Mouse (Mus musculus): ENCODE measurements around the gene Lcn11.
"Not testable (repeated sequence)": the region's sequence is repeated elsewhere in the genome, so short reads cannot be mapped to it uniquely, and the experiment has no call there.

The Lcn11 gene

DNA sequence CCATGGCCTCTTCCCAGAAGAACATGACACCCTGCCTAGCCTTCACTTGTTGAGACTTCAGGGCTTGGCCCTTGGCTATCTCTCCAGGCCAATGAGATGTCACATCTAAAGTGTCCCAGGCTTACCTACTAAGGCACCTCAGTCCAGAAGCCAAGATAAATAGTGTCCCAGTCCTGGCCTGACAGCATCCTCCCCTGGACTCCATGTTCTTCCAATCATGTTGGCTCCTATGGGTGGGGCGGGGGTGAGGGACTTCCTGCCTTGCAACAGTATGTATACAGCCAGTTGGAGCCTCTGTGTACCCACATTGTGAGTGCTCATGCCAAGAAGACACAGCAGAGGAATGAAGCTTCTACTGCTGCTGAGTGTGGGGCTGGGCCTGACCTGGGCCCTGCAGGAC lies at the start of gene Lcn11:
Gene Lcn11, plus strand, starts transcription at position 301 of the 400 bp plus-strand sequence.
- no peak for DNase-seq (ENCODE audit: low spot score in 2 of 2)

DNA sequence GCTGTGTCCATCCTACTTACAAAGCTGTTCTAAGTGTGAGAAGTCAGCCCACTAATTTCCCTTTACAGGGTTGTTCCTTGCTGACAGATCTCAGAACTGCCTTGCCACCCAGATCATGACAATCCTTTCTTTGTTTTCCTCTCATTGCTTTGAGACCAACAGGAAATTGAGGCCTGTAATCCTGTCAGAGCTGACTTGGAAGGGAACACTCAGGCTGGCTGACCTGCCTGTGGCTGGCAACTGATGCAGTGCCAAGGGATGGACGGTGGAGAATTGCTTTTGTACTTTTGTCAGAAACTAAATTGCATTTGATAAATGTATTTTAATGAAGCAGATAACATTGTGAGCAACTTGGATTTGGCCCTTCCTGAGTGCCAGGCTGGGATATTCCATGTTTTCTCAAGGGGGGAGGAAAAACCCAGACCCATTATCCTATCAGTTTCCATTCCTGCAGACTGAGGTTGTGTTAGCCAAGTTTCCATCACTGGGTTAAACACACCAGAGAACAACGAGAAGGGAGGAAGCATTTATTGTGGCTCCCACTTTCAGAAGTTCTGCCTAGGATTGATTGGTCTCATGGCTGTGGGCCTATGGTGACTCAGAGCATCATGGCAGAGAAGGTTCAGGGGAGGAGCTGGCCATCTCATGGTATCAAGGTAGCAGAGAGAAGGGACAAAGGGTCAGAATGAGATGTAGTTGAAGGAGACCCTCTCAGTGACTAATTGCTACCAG lies 43.5 kb upstream of the Lcn11 start:
- no peak for DNase-seq (ENCODE audit: low spot score in 2 of 2)

DNA sequence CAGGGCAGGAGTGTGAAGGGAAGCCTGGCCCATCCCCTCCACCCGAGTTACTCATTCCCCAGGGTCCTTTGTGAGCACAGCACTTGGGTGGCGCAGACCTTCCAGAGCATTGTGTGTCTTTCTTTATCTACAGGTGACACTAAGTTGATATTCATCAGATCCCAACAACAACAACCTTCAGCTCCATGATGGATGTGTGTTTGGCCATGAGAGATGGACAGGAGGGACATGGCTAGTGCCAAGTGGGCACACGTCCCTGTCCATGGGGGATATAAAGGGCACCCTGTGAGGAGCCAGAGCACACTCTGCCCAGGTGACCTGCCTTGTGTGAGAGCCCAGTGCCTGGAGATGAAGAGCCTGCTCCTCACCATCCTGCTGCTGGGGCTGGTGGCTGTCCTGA lies 40.1 kb upstream of the Lcn11 start, which contains the start of gene Obp2b:
Gene Obp2b, plus strand, starts transcription at position 301 of the 400 bp plus-strand sequence.
- DNase-seq (ENCODE audit: low spot score in 2 of 2) = not testable (repeated sequence)

DNA sequence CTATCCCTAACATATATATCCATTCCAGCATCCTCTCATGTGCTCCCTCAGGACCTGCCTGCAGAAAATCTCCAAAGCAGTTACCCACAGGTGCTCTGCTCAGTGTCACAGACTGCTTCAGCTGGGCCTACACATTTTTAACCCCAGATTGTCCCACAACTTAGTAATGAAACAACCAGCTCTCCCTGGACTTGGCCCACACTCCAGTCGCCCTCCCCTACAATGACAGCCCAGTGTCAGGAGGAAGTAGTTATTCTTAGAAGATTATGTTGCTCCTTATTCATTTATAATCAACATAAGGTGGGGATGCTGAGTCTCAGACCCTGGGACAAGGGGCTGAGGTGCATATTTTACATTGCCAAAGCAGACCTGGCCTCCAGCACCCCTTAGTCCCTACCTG lies 35.1 kb upstream of the Lcn11 start:
- no peak for DNase-seq (ENCODE audit: low spot score in 2 of 2)

DNA sequence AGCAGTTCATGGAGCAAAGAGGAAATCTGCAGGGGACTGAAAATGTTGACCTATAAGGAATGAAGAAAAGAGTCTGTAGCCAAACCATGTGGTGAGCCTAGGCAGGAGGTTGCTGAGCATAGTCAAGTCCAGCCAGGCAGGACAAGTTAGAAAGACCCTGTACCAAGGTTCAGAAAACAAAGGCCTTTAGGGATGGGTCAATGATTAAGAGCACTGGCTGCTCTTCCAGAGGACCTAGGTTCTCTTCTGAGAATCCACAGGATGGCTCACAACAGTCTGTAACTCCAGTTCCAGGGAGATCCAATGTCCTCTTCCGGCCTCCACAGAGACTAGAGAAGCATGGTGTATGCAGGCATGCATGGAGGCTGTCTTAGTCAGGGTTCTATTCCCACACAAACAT lies 22.6 kb upstream of the Lcn11 start:
- DNase-seq (ENCODE audit: low spot score in 2 of 2) = no peak

DNA sequence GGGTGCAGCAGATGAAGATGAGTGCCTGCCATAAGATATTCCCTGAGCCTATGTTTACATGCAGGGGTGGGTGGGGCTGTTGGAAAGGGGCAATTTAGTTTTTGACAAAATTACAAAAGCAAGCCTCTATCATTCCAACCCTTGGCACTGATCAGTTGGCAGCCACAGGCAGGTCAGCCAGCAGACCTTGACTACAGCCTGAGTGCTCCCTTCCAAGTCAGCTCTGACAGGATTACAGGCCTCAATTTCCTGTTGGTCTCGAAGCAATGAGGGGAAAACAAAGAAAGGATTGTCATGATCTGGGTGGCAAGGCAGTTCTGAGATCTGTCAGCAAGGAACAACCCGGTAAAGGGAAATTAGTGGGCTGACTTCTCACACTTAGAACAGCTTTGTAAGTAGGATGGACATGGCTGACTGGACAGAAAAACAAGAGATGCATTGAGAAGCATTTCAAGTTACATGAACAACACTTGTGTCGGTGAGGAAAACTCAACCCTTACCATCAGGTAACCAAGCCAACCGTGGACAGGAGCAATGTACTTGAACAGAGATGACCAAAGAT lies 18.7 kb upstream of the Lcn11 start:
- no peak for DNase-seq (ENCODE audit: low spot score in 2 of 2)

DNA sequence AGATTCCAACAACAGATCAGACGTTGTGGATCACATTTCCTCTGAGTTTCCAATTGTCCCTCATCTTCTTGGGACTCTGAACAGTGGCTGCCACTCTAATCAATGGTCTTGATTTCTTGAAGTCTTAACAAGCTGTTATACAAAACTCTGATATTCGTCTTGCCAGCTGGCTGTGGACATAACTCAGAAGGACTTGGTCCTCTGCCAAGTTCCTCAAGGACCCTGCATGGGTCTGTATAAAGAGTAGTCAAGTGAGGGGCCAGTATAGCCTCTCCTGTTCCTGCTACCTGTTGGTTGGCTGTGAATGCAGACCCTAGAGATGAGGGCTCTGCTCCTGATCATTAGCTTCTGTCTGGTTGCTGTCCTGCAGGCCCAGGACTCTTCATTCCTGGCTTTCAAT lies 11.5 kb upstream of the Lcn11 start, which contains the start of gene Lcn3:
Gene Lcn3, plus strand, starts transcription at position 301 of the 400 bp plus-strand sequence.
- no peak for DNase-seq (ENCODE audit: low spot score in 2 of 2)

DNA sequence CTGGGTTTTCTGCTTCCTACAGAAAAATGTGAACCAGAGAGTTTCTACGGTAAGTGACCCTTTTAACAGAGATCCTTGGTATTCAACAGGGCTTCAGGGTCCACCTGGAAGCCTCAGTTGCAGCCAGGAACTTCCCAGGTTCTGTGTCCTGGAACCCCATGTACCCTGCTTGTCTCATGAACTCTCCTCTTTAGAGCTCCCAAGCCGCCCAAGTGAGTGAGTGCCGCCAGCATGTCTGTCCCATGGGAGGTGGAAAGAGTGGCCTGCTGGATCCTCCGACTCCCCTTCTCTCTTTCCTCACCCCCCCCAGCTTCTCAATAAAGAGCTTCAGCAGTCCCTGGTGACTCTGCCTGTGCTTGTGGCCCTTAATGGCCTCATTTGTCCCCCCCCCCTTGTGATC lies 9.1 kb upstream of the Lcn11 start:
- DNase-seq (ENCODE audit: low spot score in 2 of 2) = no peak

DNA sequence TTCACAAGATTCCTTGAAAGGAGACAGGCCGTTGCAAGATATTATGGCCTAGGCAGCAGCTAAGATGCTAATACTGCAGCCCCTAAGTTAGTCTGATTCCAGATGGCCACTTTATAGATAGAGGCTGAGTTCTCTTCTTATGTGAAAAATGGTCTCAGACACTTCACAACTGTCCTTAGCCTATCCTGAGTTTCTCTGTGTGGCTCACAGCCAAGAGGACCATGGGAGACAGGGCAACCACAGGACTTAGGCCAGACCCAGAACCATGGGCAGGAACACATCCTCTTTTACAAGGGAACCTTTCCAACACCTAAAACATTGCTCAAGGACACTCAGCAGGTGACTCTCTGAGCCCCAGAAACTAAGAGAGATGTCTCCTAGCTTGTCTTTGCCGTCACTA lies 3.3 kb upstream of the Lcn11 start:
- no peak for DNase-seq (ENCODE audit: low spot score in 2 of 2)

DNA sequence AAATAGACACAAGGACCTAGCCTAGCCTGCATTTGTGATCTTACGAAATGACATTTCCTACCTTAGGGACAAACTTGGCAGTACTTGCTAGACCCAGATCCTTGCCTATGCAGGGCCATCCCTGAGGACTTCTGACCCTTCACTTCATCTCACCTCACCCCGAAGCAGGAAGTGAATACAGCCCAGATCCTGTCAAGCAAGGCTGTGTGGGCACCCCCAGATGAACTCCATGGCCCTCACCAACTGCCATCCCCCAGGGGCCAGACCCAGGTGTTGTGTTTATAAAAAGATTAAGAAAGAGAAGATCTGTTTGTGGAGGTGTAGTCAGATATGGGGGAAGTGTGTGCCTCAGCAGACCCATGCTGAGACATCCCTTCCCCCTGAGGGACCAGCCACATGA lies 2.2 kb upstream of the Lcn11 start:
- no peak for DNase-seq (ENCODE audit: low spot score in 2 of 2)

DNA sequence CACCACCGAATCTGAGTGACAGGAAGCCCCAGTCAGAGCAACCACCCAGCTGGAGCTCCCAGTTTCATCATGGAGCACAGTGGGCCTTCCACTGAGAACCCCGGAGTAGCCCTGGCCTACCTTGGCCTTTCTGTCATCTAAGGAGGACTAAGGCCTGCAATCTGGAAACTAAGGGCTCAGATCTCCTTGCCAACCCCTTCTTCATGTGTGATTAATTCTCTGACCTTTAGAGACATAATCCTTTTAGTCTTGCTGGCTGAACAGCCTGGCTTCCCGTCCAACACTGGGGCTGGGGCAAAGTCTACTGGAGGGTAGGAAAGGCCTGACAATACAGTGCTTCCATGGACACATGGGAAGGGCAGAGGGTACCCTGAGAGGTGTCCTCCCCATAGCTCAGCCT lies 826 bp upstream of the Lcn11 start:
- no peak for DNase-seq (ENCODE audit: low spot score in 2 of 2)

DNA sequence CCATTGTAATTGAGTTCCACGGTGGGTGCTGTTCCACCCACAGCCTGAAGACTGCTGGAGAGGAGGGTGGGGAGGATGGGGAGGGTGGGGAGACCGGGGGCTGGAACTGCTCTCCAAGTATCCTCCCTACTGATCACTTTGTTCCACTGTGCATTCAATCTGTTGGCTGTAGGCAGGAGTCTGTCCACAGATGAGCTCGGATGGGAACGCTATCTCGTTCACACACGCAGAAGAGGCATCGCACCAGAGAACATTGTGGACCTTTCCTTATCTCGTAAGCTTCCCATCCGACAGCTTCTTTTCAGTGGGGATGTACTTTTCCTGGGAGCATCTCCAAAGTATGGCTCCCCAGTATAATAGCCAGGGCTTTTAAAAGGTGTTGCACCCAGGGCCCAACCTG lies 2.3 kb downstream of the Lcn11 start:
- DNase-seq (ENCODE audit: low spot score in 2 of 2) = no peak

DNA sequence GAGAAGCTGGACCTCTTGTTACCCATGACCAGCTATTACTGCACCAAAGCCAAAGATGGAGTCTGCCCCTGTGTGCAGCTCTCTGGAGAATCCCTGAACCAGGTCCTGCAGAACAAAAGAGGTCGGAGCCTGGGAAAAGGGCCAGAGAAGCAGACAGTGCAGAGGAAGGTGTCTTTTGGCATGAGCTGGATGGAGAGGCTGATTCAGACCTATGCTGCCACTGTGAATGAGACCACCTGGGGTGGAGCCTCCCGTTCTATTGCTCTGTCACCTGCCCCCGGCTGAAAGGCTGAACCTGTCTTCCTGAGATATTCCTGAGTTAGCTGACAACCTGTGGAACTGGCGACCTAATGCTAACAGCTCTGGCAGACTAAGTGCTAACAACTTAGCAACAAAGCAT lies 4.1 kb downstream of the Lcn11 start:
- no peak for DNase-seq (ENCODE audit: low spot score in 2 of 2)

DNA sequence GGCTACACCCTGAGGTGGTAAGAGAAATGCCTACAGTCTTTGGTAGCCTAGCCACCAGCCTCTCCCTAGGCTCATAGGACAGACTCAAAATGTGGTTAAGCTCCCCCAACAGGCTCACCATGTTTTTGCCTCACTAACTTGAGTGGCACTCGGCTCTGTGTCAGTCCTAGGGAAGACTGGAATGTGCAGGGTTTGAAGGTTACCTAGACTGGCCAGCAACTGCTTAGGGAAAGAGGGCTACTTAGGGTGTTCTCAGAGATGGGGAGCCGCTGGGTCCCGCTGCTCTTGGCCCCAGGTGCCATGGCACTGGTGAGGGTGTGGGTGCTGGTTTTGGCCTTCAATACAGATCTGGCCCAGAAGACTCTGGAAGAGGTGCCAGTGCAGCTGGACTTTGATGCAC lies 5.1 kb downstream of the Lcn11 start, which contains the start of gene Gm13539:
Gene Gm13539, plus strand, starts transcription at position 301 of the 400 bp plus-strand sequence.
- no peak for DNase-seq (ENCODE audit: low spot score in 2 of 2)

DNA sequence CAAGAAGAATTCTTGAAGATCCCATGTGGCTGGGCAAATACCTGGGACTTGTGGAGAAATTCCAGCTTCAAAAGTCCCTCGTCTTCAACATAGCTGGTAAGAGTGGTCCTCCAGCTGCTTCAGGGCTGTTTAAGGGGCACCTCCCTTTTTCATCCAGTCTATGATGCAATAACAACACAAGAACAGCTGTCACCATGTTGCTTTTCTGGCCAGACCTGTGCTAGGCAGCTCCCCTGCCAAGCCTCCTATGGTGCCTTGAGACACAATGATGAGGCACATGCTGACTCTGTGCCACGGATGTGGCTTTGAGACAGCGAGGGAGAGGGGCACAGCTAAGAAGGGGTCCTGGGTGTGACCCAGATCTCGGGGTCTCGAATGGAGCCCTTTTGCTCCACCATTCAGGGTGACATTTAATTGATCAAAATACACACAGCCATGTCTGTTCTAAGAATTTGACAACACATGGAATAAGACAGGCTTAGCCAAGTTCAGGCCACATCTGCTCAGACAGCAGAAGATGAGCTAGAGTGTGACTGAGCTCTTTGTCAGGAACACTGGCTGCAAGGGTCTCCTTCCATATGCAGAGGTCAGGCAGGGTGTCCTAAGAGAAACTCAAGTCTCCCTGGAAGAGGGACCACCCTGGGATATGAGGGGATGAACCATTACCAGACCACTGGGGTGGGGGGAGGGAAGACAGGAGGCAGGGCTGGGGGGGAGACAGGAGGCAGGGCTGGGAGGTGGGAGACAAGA lies 8.9 kb downstream of the Lcn11 start:
- no peak for DNase-seq (ENCODE audit: low spot score in 2 of 2)

DNA sequence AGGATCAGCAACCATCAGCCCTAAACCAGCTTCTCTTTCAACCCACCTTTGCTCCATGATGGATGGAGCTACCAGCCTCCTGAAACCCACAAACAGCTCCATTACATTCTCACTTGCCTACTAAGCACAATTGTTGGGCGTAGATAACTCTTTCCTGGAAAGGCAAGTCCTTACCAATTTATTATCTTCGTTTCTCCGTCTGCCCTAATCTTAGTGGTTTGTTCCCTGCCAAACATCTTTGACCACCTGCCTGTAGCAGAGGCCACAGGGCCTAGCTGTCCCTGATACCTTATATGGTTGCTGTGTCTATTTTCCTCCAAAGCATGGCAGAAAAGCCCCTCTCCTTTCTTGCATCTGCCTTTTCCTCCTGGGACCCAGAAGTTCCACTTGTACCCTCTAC lies 12.3 kb downstream of the Lcn11 start:
- no peak for DNase-seq (ENCODE audit: low spot score in 2 of 2)

DNA sequence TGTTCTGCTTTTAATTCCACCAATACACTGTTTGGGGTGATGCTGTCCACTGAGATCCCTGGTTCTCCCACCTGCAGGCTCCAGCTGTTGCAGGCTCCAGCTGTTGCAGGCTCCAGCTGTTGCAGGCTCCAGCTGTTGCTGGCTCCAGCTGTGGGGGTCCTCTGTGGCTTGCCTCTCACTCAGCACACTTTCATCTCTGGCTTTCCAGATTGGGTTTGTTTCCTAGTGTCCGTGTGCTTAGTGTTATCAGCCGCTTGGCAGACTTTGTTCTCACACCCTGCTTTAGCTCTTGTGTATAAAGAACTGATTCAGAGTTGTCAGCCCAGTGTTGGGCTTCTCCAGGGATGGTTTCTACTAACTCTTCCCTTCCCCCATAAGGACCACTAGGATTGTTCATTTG lies 20.8 kb downstream of the Lcn11 start:
- no peak for DNase-seq (ENCODE audit: low spot score in 2 of 2)

DNA sequence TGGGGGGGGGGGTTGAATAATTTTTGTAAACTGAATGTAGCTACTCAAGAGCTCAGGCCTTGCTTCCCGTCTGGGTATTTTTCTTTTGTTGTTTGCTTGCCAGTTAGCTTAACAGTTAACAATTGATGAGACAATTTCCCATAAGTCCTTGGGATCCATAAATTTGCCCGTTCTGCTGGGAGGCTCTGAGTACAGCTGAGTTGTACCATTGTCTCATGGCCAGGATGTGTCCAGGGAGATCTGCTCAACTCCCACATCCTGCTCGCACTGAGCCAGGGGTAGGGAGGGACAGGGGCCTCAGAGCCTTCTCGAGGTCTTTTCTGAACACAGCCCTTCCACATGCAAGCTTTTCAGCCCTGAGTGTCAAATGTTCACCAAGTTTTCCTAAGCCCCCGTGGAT lies 21.2 kb downstream of the Lcn11 start:
- DNase-seq (ENCODE audit: low spot score in 2 of 2) = no peak

DNA sequence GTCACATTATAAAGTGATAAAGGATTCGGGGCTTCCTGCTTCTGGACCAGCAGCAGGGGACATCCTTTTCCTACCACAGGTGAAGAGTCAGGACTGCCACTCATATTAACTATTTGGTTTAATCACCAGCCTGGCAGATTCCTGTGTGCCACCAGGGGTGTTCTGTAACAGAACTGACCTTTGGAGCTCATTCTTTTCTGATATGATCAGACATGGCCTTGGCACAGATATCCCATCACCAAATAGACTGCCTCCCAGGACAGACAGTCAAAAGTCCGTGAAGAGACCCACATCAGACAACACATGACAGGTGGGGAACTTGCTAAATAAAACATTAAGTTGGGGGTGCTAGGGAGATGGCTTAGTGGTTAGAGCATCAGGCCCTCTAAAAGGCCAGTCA lies 34.9 kb downstream of the Lcn11 start:
- no peak for DNase-seq (ENCODE audit: low spot score in 2 of 2)

DNA sequence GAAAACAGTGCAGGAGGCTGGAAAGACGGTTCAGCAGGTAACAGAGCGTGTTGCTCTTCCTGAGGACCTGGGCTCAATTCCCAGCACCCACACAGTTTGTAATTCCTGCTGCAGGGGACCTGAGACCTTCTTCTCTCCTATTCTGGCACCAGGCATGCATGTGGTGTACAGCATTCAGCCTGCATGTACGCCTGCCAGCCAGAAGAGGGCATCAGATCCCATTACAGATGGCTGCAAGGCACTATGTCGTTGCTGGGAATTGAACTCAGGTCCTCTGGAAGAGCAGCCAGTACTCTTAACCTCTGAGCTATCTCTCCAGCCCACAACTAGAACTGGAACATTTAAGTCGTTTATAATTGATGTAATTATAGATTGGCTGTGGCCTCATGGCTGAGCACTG lies 36.5 kb downstream of the Lcn11 start:
- no peak for DNase-seq (ENCODE audit: low spot score in 2 of 2)

DNA sequence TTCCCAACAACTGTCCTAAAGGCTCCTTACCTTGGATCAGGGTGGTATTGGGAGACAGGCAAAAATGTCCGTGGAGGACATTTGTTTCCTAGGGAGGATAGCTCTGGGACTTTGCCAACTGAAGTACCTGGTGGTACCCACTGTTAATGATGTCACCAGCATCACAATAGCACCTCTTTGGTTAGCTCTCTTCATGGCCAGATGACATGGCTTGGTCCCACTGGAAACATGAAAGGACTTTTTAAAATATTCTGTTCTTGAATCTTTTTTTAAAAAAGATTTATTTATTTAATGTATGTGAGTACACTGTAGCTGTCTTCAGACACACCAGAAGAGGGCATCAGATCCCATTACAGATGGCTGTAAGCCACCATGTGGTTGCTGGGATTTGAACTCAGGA lies 38.9 kb downstream of the Lcn11 start, which contains the start of gene Glt6d1:
Gene Glt6d1, minus strand, starts transcription at position 101 of the 400 bp plus-strand sequence.
- DNase-seq (ENCODE audit: low spot score in 2 of 2) = not testable (repeated sequence)

DNA sequence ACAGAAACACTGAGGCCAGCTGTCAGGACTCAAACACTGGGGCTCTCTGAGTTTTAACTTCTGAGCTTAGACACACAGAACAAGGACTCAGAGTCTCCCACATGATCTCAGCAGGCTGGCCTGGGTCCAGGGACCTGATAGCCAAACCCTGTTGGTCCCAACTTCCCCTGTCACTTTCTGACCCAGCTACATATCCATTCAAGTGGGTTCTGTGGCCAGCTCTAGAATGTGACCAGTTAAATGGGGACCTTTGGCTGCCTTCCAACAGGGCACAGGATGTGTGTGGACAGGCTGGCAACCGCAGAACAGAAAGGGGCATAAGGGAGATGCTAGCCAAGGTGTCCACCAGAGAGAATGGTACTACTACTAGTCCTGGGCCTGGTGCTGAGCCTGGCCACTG lies 46.0 kb downstream of the Lcn11 start, which contains the start of gene Lcn9:
Gene Lcn9, plus strand, starts transcription at position 348 of the 400 bp plus-strand sequence.
- no peak for DNase-seq (ENCODE audit: low spot score in 2 of 2)

DNA sequence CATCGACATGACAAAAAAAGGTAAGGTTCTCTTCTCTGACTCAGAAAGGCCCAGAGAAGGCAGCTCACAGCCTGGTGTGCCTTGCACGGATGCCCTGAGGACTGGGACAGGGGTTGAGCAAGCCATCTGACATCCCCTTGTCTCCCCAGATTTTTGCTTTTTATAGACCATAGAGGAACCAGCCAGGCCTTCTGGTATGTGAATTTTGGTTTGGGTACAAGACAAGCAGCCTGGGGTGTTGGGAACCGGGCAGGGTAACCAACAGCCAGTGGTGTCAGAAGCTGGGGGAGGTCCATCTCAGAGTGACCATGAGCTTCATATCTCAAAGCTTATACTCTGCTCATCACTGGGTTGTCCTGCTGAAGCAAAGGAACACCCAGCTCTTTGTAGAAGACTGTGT lies 47.9 kb downstream of the Lcn11 start:
- no peak for DNase-seq (ENCODE audit: low spot score in 2 of 2)

Data from spleen, postnatal 36 days (tissue).